Mouse (Mus musculus) macrophage (primary cell): Measurements from ENCODE around the gene Hoxb13. TPM values are rescaled to one million over a fixed set of nuclear protein-coding genes. Genes with fewer than 3 reads are reported as not detected.

Experiments
- H3K27ac ChIP-seq: fragments of 350-480 bp; formaldehyde crosslinking; 2 replicates; pipeline ENCODE4 v1.9.0; 2021
- H3K36me3 ChIP-seq: fragments of 350-480 bp; formaldehyde crosslinking; 2 replicates; pipeline ENCODE4 v1.9.0; 2021; ENCODE audit errors: inconsistent target
- H3K4me3 ChIP-seq: fragments of 350-480 bp; formaldehyde crosslinking; 2 replicates; pipeline ENCODE4 v1.9.0; 2021; ENCODE audit errors: inconsistent target
- H3K79me2 ChIP-seq: fragments of 350-480 bp; formaldehyde crosslinking; 2 replicates; pipeline ENCODE4 v1.9.0; 2021; ENCODE audit errors: inconsistent target
- WGBS: methylation state at CpG from one replicate; pipeline ENCODE4 v1.1.7; 2026; ENCODE audit warnings: inconsistent platforms; ENCODE audit not compliant: missing documents; 5-methylcytosine and 5-hydroxymethylcytosine counted together
- polyA plus RNA-seq: library from polyadenylated mRNA; stranded (reverse); fragments of 250-400 nt; gene quantifications from 3 replicates; pipeline ENCODE4 v1.2.4, GENCODE M21; 2018; ENCODE audit warnings: inconsistent platforms
- total RNA-seq, 78 experiments: library from RNA; depleted of rRNA; stranded (reverse); fragments of 250-400 nt; gene quantifications; 1 replicate in 9 of 78; 2 replicates in 24 of 78; 3 replicates in 43 of 78; 4 replicates in 2 of 78; pipeline ENCODE4 v1.2.4; 2018; ENCODE audit warnings: inconsistent platforms in 56 of 78

The Hoxb13 gene
- not detected for total RNA-seq (2018; cell fraction: chromatin; rRNA removed)
- not detected for total RNA-seq (2018; cell fraction: cytosol; rRNA removed)
- total RNA-seq (2018; cell fraction: nucleus; rRNA removed), result not detected
- not detected in 3 replicates for polyA plus RNA-seq

DNA sequence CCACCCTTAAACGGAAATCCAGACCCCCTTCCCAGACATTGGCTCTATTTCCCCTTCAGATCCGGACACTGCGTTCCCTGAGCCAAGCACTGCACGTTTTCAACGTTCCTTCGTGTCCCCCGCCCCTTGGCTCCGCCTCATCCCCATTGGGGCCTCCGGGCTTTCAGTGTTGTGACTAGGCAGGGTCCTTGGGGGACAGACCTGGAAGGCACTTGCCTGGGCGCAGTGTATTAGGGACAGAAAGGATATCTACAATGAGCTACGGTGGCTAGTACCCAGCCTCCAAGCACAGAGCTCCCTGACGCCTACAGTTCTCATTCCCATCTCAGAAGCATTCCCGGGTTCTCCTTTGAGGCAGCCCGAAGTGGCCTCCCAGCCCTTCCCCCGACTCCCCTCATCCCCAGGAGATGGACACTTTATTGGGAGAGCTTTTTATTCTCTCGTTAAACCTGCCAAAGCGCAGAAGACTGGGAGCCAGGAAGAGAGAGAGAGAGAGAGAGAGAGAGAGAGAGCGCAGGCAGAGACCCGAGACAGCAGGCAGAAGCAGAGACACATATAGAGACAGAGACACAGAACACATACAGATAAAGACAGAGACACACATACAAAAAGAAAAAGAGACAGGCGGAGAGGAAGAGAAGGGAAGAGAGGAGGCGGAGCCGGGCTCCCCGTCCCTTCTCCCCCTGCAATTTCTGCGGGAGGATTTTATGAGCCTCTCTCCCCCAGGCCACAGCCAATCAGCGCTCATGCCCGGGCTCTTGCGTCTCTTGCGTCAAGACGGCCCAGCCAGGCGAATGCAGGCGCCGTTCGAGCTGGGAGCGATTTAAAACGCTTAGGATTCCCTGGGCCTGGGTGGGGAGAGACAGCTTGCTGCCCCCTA lies at the start of gene Hoxb13:
Gene Hoxb13 (plus strand): TSS at position 796 of the 880 bp plus-strand sequence.
- no peak within 1 kb of the TSS for H3K27ac ChIP-seq
- H3K79me2 ChIP-seq, result no peaks in the 10 kb centered on the region
- H3K36me3 ChIP-seq, result no peaks in the 10 kb centered on the region
- WGBS, result 4% methylated on average over 32 of the region's 35 CpGs
- no peak within 1 kb of the TSS for H3K4me3 ChIP-seq

DNA sequence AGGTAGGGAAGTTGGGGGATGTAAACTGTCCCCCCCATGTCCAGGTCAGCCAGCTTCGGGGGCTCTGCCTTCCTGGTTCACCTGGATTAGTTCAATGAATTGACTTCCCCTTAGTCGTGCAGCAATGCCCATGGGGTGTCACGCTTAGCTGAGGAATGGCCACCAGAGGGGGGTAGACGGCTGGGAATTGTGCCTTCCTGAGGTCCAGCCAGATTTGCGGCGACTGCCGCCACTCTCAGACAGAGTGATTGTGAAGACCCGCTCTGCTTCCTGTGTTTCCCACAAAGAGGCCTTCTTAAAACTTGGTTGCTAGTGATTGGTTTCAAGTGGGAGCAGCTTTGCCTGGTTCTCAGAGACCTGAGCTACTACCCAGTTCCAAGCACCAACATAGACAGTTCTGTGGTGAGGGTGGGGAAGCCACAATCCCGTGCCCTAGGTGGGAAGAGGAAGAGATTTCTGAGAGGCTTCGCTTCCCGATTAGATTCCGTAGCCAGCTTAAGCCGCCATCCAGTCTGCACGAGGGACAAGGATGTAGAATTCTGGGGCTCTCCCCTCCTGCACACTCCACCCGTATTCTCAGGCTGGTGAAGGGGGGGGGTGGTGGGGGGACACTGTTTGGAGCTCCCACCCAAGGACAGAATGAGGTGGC lies 48.4 kb upstream of the Hoxb13 start:
- Histone ChIP-seq H3K27ac (no peak overlapping the region), H3K79me2 (no peaks in the 10 kb centered on the region), H3K4me3 (no peak overlapping the region), H3K36me3 (no peaks in the 10 kb centered on the region)
- WGBS, result 3% methylated on average over 15 of the region's 15 CpGs

DNA sequence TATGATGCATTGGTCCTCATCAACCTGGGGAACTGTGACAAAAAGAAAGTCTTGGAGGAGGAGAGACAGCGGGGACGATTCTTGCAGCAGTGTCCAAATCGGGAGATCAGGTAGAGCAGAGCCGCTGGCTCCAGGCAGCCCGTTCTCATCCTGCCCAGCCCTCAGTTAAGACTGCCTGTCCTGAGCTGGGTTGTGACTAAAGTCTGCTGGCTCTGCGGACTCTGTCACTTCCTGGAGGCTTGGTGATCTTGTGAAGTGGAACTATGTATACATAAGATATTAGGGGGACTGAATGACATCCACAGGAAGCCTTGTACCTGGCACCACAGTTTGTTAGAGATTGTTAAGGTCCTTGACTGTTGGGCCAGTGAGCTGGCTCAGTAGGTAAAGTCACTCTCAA lies 46.6 kb upstream of the Hoxb13 start:
- H3K79me2 ChIP-seq, result no peaks in the 10 kb centered on the region
- 63% methylated on average over 5 of the region's 6 CpGs for WGBS
- H3K27ac ChIP-seq, result no peak overlapping the region
- H3K36me3 ChIP-seq, result no peaks in the 10 kb centered on the region
- H3K4me3 ChIP-seq, result no peak overlapping the region

DNA sequence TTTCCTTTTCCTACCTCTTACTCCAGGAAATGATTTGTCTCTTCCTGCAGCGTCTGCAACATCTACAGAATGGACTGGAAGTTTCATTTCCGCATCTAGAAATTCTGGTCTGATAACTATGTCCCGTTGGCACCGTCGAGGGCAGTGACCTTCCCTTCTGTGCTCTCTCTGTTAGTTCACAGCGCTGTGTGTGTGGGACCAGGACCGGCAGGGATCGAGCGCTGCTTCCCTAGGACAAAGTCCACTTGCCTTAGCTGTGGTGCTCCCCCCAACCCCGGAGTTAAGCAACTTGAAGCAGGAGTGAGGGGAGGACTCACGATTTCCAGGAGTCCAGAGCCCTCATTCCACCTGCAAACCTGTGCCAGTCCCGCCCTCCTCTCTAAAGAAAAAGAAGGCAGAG lies 29.3 kb upstream of the Hoxb13 start:
- Histone ChIP-seq H3K36me3 (no peaks in the 10 kb centered on the region), H3K79me2 (no peaks in the 10 kb centered on the region), H3K27ac (no peak overlapping the region), H3K4me3 (no peak overlapping the region)
- 59% methylated on average over 12 of the region's 12 CpGs for WGBS

DNA sequence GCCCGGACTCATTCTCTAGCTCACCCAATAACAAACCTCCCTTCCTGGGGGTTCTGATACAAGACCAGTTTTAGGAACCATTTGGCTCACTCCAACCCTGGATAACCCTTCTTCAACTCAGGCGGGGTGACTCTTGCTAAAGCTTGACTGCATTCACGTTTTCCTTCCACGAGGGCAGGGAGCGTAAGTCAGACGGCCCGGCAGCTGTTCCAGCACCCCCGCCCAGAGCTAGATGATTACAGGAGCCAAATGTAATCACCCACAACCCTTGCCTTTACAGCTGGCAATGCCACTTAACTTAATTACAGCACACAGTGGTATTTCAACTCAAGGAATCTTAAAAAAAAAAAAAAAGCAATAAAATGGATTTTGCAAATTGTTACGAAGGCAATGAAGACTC lies 26.0 kb upstream of the Hoxb13 start:
- H3K4me3 ChIP-seq, result no peak overlapping the region
- no peaks in the 10 kb centered on the region for H3K79me2 ChIP-seq
- no peaks in the 10 kb centered on the region for H3K36me3 ChIP-seq
- no peak overlapping the region for H3K27ac ChIP-seq
- 30% methylated on average over 9 of the region's 9 CpGs for WGBS

DNA sequence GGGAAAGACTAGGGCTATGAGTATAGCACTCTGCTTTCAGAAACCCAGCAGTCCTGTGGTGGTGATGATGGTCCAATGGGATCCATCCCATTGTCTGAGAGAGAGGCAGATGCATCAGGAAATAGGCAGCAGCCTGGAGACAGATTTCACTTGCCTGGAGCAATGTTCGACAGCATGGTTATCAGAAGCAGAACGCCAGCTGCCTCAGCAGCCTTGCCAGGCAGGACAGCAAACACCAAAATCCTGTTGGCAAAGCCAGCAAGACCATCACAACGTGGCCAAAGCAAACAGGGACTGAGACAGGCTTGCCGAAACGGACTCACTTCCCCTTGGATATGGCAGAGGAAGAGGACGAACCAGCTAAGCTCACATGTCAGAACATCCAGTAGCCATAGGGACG lies 25.1 kb upstream of the Hoxb13 start:
- WGBS, result 21% methylated on average over 7 of the region's 7 CpGs

DNA sequence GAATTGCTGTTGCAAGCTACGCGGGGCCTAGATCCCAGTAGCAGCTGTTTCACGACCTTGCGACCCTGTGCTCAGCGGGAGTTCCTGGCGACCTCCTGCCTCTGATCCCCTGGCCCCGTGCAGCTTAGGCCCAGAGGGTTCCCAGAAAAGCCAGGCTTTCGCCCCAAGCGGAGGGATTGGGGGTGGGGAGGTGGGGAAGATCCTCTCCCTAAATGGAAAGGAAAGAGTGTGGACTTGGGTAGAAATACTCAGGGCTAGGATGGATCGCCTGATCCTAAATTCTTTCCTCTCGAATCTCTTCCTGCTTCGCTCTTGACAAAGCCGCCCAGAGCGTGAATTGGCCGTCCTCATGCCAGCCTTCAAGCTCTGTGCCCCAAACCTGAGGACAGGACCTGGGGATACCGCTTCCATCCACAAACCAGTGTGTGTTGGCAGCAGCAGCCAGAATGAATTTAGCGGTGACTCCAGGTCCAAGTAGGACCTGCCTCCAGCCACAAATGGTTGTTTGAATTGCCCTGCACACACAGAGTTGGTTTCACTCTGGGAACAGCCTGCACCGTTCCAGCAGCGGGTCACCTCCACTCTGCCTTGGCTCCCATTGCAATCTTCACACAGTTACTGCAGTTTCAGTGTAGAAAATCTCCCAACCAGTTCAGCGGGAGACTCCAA lies 23.3 kb upstream of the Hoxb13 start:
- no peaks in the 10 kb centered on the region for H3K36me3 ChIP-seq
- no peak overlapping the region for H3K4me3 ChIP-seq
- H3K79me2 ChIP-seq, result no peaks in the 10 kb centered on the region
- H3K27ac ChIP-seq, result no peak overlapping the region
- WGBS, result 8% methylated on average over 20 of the region's 20 CpGs

More for the DNA sequence above, 25.1 kb upstream of the Hoxb13 start:
- no peak overlapping the region for H3K4me3 ChIP-seq
- H3K79me2 ChIP-seq, result no peaks in the 10 kb centered on the region
- no peaks in the 10 kb centered on the region for H3K36me3 ChIP-seq
- no peak overlapping the region for H3K27ac ChIP-seq

DNA sequence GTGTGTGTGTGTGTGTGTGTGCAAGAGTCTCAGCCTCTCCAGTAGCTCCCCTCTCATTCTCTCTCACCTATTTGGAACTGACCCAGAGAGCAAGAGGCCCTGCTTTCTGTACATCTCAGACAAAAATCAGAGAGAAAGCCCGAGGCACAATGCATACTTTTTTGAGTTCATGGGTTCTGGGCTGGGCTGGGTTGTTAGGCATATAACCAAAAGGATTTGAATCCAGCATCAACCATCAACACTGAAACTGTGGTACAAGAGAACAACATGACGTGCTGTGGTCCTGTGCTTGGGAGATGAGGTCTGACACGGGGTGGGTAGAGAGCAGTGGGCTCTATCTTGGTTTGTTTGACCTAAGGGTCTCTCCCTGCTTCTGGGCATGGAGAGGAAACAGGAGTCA lies 22.5 kb upstream of the Hoxb13 start:
- Histone ChIP-seq H3K27ac (no peak overlapping the region), H3K4me3 (no peak overlapping the region), H3K79me2 (no peaks in the 10 kb centered on the region), H3K36me3 (no peaks in the 10 kb centered on the region)
- WGBS, result 10% methylated on average over 3 of the region's 3 CpGs

DNA sequence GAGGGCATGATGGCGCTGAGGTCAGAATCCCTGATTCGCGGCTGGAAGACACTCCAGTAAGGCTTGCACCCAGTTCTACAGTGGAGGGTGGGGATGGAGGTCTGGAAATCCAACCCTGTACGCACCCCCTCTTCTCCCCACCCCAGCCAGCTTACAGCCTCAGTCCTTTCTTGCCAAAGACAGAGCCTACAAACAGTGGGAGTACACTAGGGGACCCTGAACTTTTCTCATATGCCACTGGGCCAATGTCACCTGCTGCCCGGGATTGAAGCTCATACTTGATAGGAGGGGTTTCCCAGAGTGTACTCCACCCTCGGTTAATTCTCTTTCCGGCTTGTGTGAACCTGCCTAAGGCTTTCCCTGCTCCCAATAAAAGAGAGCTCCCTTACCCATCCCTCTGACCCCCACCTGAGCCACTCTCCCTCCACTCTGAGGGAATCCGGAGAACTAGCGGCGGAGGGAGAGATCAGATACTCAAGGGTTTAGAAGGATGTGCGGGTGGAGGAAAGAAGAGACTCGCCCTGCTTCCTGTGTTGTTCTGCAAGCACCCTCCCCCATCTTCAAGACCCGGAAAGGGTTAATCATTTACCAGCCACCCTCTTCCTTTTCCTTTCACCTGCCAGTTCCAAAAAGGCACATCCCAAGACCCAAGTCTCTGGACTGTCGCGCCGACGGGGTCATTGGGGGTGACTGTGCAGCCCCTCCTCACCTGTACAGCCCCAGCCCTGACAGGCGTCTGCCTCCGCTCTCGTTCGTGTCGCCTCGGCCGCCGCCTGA lies 21.4 kb upstream of the Hoxb13 start:
- no peaks in the 10 kb centered on the region for H3K36me3 ChIP-seq
- no peaks in the 10 kb centered on the region for H3K79me2 ChIP-seq
- H3K4me3 ChIP-seq, result no peak overlapping the region
- WGBS, result 6% methylated on average over 24 of the region's 25 CpGs
- no peak overlapping the region for H3K27ac ChIP-seq

DNA sequence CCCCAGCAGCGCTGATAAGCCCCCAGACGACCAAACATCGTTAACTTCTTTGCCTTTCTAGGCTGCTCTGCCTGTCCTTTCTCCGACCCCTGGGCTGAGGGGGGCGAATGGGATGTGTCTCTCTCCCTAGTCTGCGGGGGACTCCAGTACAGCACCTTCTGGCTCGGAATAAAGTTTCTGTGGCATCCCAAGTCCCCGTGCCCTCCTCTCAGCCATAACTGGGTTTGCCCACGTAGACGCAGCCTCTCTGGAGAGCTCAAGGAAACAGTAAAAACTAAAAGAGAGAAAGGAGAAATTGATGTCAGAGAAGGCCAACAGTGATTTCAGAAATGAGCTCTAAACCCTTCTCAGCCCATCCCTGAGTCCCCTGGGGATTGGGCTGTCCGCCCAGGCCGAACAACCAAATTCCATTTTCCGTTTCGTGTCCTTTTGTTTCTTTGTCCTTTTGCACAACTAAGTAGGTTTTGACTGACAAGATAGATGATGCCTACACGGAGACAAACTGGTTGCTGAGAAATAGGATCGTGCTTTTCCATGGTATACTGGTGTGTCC lies 20.8 kb upstream of the Hoxb13 start:
- Histone ChIP-seq H3K27ac (no peak overlapping the region), H3K36me3 (no peaks in the 10 kb centered on the region), H3K79me2 (no peaks in the 10 kb centered on the region), H3K4me3 (no peak overlapping the region)
- WGBS, result 7% methylated on average over 16 of the region's 16 CpGs

DNA sequence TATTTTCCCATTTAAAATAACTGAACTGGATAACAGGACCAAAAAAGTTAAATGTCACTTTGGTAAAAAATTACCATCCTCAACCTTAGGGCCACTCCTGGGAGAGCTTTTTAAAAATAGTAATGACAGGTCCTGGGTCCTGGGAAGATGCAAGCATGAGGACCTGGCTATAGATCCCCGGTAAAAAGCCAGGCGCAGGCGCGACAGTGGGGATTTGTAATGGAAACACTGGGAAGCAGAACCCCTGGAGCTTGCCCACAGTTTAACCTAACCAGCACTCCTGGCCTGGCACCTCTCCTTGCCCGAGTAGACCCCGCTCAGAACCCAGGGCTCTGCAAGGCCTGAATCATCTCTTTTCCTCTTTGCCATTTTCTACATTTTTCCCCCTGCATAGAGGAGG lies 19.2 kb upstream of the Hoxb13 start:
- no peak overlapping the region for H3K27ac ChIP-seq
- H3K4me3 ChIP-seq, result no peak overlapping the region
- whole genome bisulfite sequencing, result 9% methylated on average over 6 of the region's 6 CpGs
- no peaks in the 10 kb centered on the region for H3K36me3 ChIP-seq
- no peaks in the 10 kb centered on the region for H3K79me2 ChIP-seq

DNA sequence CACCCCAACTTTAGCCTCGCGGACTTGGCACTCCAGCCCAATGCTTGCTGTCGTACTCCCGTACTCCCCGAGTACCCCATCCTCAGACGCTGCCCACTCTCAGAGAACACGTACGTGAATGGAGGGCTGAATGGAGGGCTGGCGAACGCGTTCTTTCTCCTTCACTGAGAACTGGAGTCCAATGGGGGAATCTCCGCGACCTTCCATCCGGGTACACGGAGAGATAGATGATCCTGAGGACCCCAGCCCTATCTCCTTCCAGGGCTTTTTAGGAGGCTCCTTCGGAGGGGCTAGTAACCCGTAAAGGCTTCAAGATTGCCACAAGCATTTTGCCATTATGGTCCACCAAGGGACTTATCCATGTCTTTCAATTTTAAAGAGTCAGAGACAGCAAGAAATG lies 18.6 kb upstream of the Hoxb13 start:
- H3K4me3 ChIP-seq, result no peak overlapping the region
- 12% methylated on average over 17 of the region's 17 CpGs for WGBS
- no peaks in the 10 kb centered on the region for H3K36me3 ChIP-seq
- no peaks in the 10 kb centered on the region for H3K79me2 ChIP-seq
- H3K27ac ChIP-seq, result no peak overlapping the region

DNA sequence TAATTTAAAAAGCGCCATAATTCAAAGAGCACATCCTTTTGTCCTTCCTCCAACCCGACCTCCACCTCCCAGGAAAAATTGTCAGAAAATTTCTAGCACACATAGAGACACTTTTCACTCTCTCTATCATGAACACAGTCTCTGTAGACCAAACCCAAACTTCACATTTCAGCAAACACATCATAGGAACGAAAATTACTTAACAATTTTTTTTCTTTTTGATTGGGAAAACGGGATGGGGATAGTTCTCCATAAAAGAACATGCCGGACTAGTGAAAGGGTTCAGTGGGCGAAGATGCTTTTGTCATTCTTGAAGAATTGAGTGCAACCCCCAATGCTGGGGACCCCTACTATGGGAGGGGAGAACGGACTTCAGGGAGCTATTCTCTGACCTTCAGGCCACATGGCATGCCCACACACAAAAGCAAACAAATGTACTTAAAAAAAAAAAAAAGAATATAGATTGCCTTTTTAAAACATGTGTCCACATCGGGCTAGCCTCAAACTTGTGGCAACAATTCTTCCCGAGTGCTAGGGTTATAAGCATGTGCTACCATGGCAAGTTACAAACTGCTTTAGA lies 18.1 kb upstream of the Hoxb13 start:
- no peaks in the 10 kb centered on the region for H3K36me3 ChIP-seq
- no peak overlapping the region for H3K27ac ChIP-seq
- H3K79me2 ChIP-seq, result no peaks in the 10 kb centered on the region
- 9% methylated on average over 9 of the region's 9 CpGs for WGBS
- H3K4me3 ChIP-seq, result no peak overlapping the region

DNA sequence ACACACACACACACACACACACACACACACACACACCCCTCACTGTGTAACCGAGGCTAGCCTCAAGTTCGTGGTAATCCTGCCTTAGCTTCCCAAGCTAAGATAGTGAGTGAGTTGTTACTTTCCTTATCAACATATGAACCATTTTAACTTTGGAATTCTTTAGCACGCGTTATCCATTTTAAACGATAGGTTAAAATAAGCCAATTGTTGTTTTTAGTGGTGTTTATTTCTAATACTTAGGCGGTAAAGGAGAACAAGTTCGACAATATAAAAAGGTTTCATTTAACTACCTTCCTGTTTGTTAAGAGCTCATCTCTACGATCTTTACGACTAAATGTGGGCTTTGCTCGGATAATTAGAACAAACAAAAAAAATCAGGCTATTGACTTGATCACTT lies 17.3 kb upstream of the Hoxb13 start:
- no peak overlapping the region for H3K27ac ChIP-seq
- 7% methylated on average over 10 of the region's 10 CpGs for WGBS

More for the DNA sequence above, 17.3 kb upstream of the Hoxb13 start:
- Histone ChIP-seq H3K36me3 (no peaks in the 10 kb centered on the region), H3K79me2 (no peaks in the 10 kb centered on the region), H3K4me3 (no peak overlapping the region)
